9 mouse cellular contexts compared by ENCODE assay signal in the genomic region with DNA sequence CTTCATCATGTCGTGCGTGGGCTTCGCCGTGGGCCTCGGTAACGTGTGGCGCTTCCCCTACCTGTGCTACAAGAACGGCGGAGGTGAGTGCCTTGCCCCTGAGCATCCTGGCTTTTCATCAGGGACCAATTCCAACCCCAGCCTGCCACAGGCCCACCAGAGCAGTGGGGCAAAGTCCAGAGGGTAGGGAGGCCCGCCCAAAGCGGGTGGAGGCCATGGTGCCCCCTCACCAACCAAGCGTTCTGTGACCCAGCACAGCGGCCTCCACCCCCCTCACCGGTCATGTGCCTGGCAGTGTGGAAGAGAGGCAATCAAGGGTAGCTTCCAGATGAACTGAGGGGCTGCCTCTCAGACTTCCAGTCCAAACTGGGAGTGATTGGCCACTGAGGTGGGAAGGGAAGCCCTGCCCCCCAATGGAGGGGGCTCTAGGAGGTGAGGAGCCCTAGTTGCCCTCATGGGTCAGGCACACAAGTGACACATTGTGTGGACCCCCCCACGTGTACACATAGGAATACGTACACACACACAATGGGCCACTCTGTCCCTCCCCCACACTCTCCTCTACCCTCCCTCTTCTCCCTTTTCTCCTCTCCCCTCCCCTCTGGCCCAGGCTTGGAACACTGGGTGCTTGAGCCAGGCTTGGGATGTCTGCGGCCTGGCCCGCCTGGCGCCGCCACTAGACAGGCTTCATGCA. TPM values are rescaled to one million over a fixed set of nuclear protein-coding genes. Genes with fewer than 3 reads are reported as not detected.
A peak's percentile ranks its signal among the peaks of the same experiment; 100 is the strongest.
DNase-seq lines count a peak whose midpoint lies in the region; ATAC-seq and TF ChIP-seq lines count a peak whose summit lies in the region.
"Had no signal": no experiment of that assay in that cellular context is flagged by ENCODE, and none has a peak within 500 bp of the region (broad histone marks: within the 10 kb centered on the region; RNA-seq: fewer than 3 reads in every experiment).

No protein-coding gene starts in this region.

- ATAC-seq in embryonic facial prominence, embryonic 15.5 days (ENCODE audit: insufficient number of reproducible peaks, low FRiP score, low TSS enrichment, low read depth) = peak; percentile 41; the same call in 1 of the 2 replicates
- ATAC-seq in midbrain, embryonic 16.5 days = peak; percentile 21

- H3K27ac ChIP-seq in ES-E14 (ENCODE audit: insufficient read depth, low read depth, low read length, poor library complexity, severe bottlenecking) = no peak overlapping the region
- peak overlapping the region; percentile 65 for H3K27ac ChIP-seq in embryonic facial prominence, embryonic 15.5 days (replicated peaks)
- H3K27ac ChIP-seq in midbrain, embryonic 16.5 days (ENCODE audit: low read length) = peak overlapping the region; percentile 70

- H3K9me3 ChIP-seq in ES-E14 (ENCODE audit: control insufficient read depth, insufficient read depth, low read depth, low read length) = no peaks in the 10 kb centered on the region
- no peaks in the 10 kb centered on the region for H3K9me3 ChIP-seq in embryonic facial prominence, embryonic 15.5 days (replicated peaks)
- no peaks in the 10 kb centered on the region; the same call in 1 of the 2 replicates for H3K9me3 ChIP-seq in midbrain, embryonic 16.5 days (replicated peaks; ENCODE audit: control insufficient read depth, low read length, poor library complexity, severe bottlenecking)

- WGBS in embryonic facial prominence, embryonic 15.5 days = 32% methylated on average over 20 of the region's 20 CpGs
- 25% methylated on average over 20 of the region's 20 CpGs for WGBS in midbrain, embryonic 16.5 days

- H3K9ac ChIP-seq in ES-E14 (ENCODE audit: insufficient read depth, low read depth, low read length, poor library complexity, severe bottlenecking) = peak overlapping the region; percentile 79
- peak overlapping the region; percentile 57 for H3K9ac ChIP-seq in embryonic facial prominence, embryonic 15.5 days
- H3K9ac ChIP-seq in midbrain, embryonic 16.5 days (ENCODE audit: low read depth, low read length) = peak overlapping the region; percentile 77

- peak; percentile 48 to 59 for DNase-seq in adrenal gland, adult (ENCODE audit: inconsistent age in 2 of 2, low spot score in 1 of 2)
- no peak for DNase-seq in adrenal gland, postnatal 25 days
- no peak for DNase-seq in ES-E14 (ENCODE audit: low read depth, low spot score)
- peak; percentile 35 for DNase-seq in heart, postnatal 4 days
- DNase-seq in left cerebral cortex, postnatal 25 days (ENCODE audit: low spot score in 2 of 2) = peak; percentile 12 to 17
- no peak for DNase-seq in natural killer cell, adult 2 months (ENCODE audit: low spot score in 2 of 2)

- H3K4me1 ChIP-seq in ES-E14 (ENCODE audit: control insufficient read depth in 2 of 2, insufficient read depth in 2 of 2, low read length in 2 of 2, poor library complexity in 1 of 2) = peaks cover 0 to 8% of the 10 kb centered on the region in 2 experiments; a peak in 1 of 4 replicates
- peaks cover 14% of the 10 kb centered on the region; the same call in 1 of the 2 replicates for H3K4me1 ChIP-seq in embryonic facial prominence, embryonic 15.5 days
- peaks cover 12% of the 10 kb centered on the region for H3K4me1 ChIP-seq in midbrain, embryonic 16.5 days (ENCODE audit: control insufficient read depth, insufficient read depth, low read length)

- intact Hi-C loops in left cerebral cortex, postnatal 25 days (cut with DNase I) = no loop called here

- H3K27me3 ChIP-seq in embryonic facial prominence, embryonic 15.5 days = no peaks in the 10 kb centered on the region
- H3K27me3 ChIP-seq in midbrain, embryonic 16.5 days (ENCODE audit: control insufficient read depth, insufficient read depth, low read depth, low read length) = no peaks in the 10 kb centered on the region

- peaks cover 25% of the 10 kb centered on the region for H3K36me3 ChIP-seq in ES-E14 (ENCODE audit: control insufficient read depth, insufficient read depth, low read length, poor library complexity, severe bottlenecking)
- peaks cover 9% of the 10 kb centered on the region; the same call in 1 of the 2 replicates for H3K36me3 ChIP-seq in embryonic facial prominence, embryonic 15.5 days
- 0 out of 2 replicates have a peak, but pooled peaks cover 3% of the 10 kb centered on the region for H3K36me3 ChIP-seq in midbrain, embryonic 16.5 days (ENCODE audit: control insufficient read depth, insufficient read depth, low read length)

- peak overlapping the region; percentile 61 for H3K4me2 ChIP-seq in embryonic facial prominence, embryonic 15.5 days (replicated peaks)
- peak overlapping the region; percentile 80 for H3K4me2 ChIP-seq in midbrain, embryonic 16.5 days (ENCODE audit: low read length)

- H3K4me3 ChIP-seq in ES-E14 (ENCODE audit: insufficient read depth in 1 of 2, low read depth in 1 of 2, low read length in 2 of 2, poor library complexity in 1 of 2, severe bottlenecking in 1 of 2) = peak overlapping the region; percentile 66 to 91
- H3K4me3 ChIP-seq in embryonic facial prominence, embryonic 15.5 days (replicated peaks) = peak overlapping the region; percentile 60
- H3K4me3 ChIP-seq in midbrain, embryonic 16.5 days (ENCODE audit: low read depth, low read length) = peak overlapping the region; percentile 61

- in situ Hi-C loops in ES-E14 (cut with MboI; ENCODE audit: low sequenced_read_pairs in 2 of 2, unreplicated experiment in 2 of 2) = loop anchor here in 1 of 2 experiments (25.0 kb wide), 1 partner anchor 637 kb away; a partner anchor contains a TSS

TF ChIP-seq in ES-E14, 5 proteins besides CTCF, POLR2A, EP300 and RAD21:
- no peak for TF ChIP-seq MAFK (IDR thresholded peaks at IDR 0.05; ENCODE audit: insufficient read depth, low read depth, low read length)
- TF ChIP-seq CHD2 (IDR thresholded peaks at IDR 0.05; ENCODE audit: low read depth, low read length) = no peak
- TF ChIP-seq ZNF384 (IDR thresholded peaks at IDR 0.05; ENCODE audit: low read depth, low read length) = no peak
- TF ChIP-seq HCFC1 (IDR thresholded peaks at IDR 0.05; ENCODE audit: borderline replicate concordance, insufficient read depth, low read length) = no peak
- no peak for TF ChIP-seq ZC3H11A (IDR thresholded peaks at IDR 0.05; ENCODE audit: borderline replicate concordance, low read depth, low read length)

RNA-seq across cellular contexts. Expression of a gene that starts 1.2 kb away (rescaled TPM):
- total RNA-seq in adrenal gland, postnatal 25 days (2021) = 64.2 and 70.4 TPM in 2 replicates
- total RNA-seq in ES-E14 (2012; rRNA removed) = 83.4 and 133 TPM in 2 replicates
- 8.9 and 9.7 TPM in 2 replicates for polyA plus RNA-seq in embryonic facial prominence, embryonic 15.5 days (2015; fragmentation: Nextera tagmentation; extraction: Ambion mirVana)
- total RNA-seq in heart, postnatal 4 days (2021) = 100 to 1,000 TPM; 120 TPM
- total RNA-seq in left cerebral cortex, postnatal 25 days (2021) = 100 to 1,000 TPM in 1 of 2 experiments, 10 to 100 TPM in 1; 91.1 to 101 TPM
- polyA plus RNA-seq in midbrain, embryonic 16.5 days (2015; fragmentation: Nextera tagmentation; extraction: Ambion mirVana) = 6.6 and 7.3 TPM in 2 replicates
- total RNA-seq: hematopoietic stem cell, adult 5-6 weeks had no signal

RNA-seq across cellular contexts. Expression of a gene that starts 14.2 kb away (rescaled TPM):
- total RNA-seq in adrenal gland, postnatal 25 days (2021) = 9.4 TPM in 2 replicates
- 2.0 and 4.9 TPM in 2 replicates for total RNA-seq in ES-E14 (2012; rRNA removed)
- 13.3 and 14.2 TPM in 2 replicates for polyA plus RNA-seq in embryonic facial prominence, embryonic 15.5 days (2015; fragmentation: Nextera tagmentation; extraction: Ambion mirVana)
- total RNA-seq in heart, postnatal 4 days (2021) = 10 to 100 TPM; 10.4 to 12.7 TPM
- total RNA-seq in left cerebral cortex, postnatal 25 days (2021) = 100 to 1,000 TPM in 1 of 2 experiments, 10 to 100 TPM in 1; 95.7 to 111 TPM
- 197 and 208 TPM in 2 replicates for polyA plus RNA-seq in midbrain, embryonic 16.5 days (2015; fragmentation: Nextera tagmentation; extraction: Ambion mirVana)

RNA-seq across cellular contexts. Expression of a gene that starts 34.9 kb away (rescaled TPM):
- 0.33 and 0.88 TPM in 2 replicates for total RNA-seq in adrenal gland, postnatal 25 days (2021)
- total RNA-seq in ES-E14 (2012; rRNA removed) = 124 and 197 TPM in 2 replicates
- 4.4 and 6.0 TPM in 2 replicates for polyA plus RNA-seq in embryonic facial prominence, embryonic 15.5 days (2015; fragmentation: Nextera tagmentation; extraction: Ambion mirVana)
- total RNA-seq in heart, postnatal 4 days (2021) = under 1 TPM; 0.18 to 0.19 TPM
- total RNA-seq in left cerebral cortex, postnatal 25 days (2021) = 1 to 10 TPM in 1 of 2 experiments, under 1 TPM in 1; 0.76 to 1.2 TPM
- polyA plus RNA-seq in midbrain, embryonic 16.5 days (2015; fragmentation: Nextera tagmentation; extraction: Ambion mirVana) = 0.21 and 0.22 TPM in 2 replicates

RNA-seq across cellular contexts. Expression of a gene that starts 41.9 kb away (rescaled TPM):
- total RNA-seq in adrenal gland, postnatal 25 days (2021) = 250 and 262 TPM in 2 replicates
- total RNA-seq in ES-E14 (2012; rRNA removed) = 246 and 314 TPM in 2 replicates
- polyA plus RNA-seq in embryonic facial prominence, embryonic 15.5 days (2015; fragmentation: Nextera tagmentation; extraction: Ambion mirVana) = 254 and 265 TPM in 2 replicates
- 10 to 100 TPM; 94.0 to 99.8 TPM for total RNA-seq in heart, postnatal 4 days (2021)
- total RNA-seq in left cerebral cortex, postnatal 25 days (2021) = 10 to 100 TPM; 78.4 to 88.0 TPM
- polyA plus RNA-seq in midbrain, embryonic 16.5 days (2015; fragmentation: Nextera tagmentation; extraction: Ambion mirVana) = 123 and 130 TPM in 2 replicates

RNA-seq across cellular contexts. Expression of a gene that starts 42.3 kb away (rescaled TPM):
- 29.7 and 37.0 TPM in 2 replicates for total RNA-seq in adrenal gland, postnatal 25 days (2021)
- total RNA-seq in ES-E14 (2012; rRNA removed) = 4.2 and 5.0 TPM in 2 replicates
- 19.4 and 20.2 TPM in 2 replicates for polyA plus RNA-seq in embryonic facial prominence, embryonic 15.5 days (2015; fragmentation: Nextera tagmentation; extraction: Ambion mirVana)
- total RNA-seq in heart, postnatal 4 days (2021) = 10 to 100 TPM; 20.4 to 20.7 TPM
- total RNA-seq in left cerebral cortex, postnatal 25 days (2021) = 10 to 100 TPM; 11.1 to 14.1 TPM
- polyA plus RNA-seq in midbrain, embryonic 16.5 days (2015; fragmentation: Nextera tagmentation; extraction: Ambion mirVana) = 10.4 and 11.1 TPM in 2 replicates

Comparison
In these comparisons a context has a peak if more than half of its experiments do, and no peak if none do; other contexts are left out.
1. DNase-seq: peak in adrenal gland, adult (2 of 2), heart, postnatal 4 days (single experiment) and left cerebral cortex, postnatal 25 days (2 of 2); none in adrenal gland, postnatal 25 days (single experiment), ES-E14 (single experiment) and natural killer cell, adult 2 months (0 of 2).
2. RNA of a gene that starts 34.9 kb away (total RNA-seq): 124 to 197 TPM in ES-E14; 0.76 to 1.2 TPM in left cerebral cortex, postnatal 25 days, 0.33 to 0.88 TPM in adrenal gland, postnatal 25 days and 0.18 to 0.19 TPM in heart, postnatal 4 days; every median in the first group is over 10 times any median in the second.
3. Peak in every context shown above with its lines, with median percentiles within 50 percentile points of each other: H3K4me3 ChIP-seq and H3K9ac ChIP-seq.